Mouse (Mus musculus) central nervous system, embryonic 18 days (tissue): ENCODE data around the gene Tgtp2. TPM values are rescaled to one million over a fixed set of nuclear protein-coding genes. Genes with fewer than 3 reads are reported as not detected.

Experiments used
- polyA plus RNA-seq: library from polyadenylated mRNA; depleted of rRNA; stranded (reverse); fragments of >200 nt; gene quantifications from 2 replicates; pipeline ENCODE4 v1.2.3, GENCODE M21; 2012; rRNA removed

The Tgtp2 gene
- polyA plus RNA-seq = 0.03 and 0.11 TPM in 2 replicates

DNA sequence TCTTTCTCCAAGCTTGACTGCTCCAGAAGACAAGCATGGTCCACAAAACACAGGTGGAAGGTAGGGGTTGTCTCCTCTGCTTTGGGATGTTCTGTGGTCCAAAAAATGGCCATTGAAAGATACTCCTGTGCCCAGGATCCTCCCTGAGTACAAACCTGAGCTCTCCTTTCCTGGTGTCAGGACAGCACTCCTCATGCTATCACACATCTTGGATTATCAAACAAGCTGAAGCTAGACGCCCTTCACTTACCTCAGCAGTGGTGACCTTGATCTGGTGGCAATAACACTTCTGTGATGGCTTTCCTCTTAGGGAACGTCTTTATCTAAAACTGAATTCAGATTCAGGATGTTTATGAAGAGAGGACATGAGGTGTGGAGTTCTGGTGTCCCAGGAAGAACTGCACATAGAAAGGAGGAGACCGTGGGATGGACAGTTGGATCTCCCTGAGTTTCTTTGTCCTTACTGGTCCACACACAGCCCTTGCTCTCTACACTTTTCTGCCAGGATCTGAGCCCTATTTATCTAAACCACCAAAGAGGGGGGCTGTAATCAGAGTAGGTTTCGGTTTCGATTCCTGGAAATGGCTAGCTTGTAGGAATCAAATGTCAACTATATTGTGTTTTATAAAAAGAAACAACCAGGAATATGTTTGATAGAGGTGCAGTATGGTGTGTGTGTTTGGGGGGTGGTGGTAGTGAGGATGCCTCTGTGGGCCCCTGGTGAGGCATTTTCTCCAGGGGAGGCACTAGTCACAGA, at the start of gene Tgtp2:
TSS of gene Tgtp2 (minus strand) at position 494 of the 757 bp plus-strand sequence.

DNA sequence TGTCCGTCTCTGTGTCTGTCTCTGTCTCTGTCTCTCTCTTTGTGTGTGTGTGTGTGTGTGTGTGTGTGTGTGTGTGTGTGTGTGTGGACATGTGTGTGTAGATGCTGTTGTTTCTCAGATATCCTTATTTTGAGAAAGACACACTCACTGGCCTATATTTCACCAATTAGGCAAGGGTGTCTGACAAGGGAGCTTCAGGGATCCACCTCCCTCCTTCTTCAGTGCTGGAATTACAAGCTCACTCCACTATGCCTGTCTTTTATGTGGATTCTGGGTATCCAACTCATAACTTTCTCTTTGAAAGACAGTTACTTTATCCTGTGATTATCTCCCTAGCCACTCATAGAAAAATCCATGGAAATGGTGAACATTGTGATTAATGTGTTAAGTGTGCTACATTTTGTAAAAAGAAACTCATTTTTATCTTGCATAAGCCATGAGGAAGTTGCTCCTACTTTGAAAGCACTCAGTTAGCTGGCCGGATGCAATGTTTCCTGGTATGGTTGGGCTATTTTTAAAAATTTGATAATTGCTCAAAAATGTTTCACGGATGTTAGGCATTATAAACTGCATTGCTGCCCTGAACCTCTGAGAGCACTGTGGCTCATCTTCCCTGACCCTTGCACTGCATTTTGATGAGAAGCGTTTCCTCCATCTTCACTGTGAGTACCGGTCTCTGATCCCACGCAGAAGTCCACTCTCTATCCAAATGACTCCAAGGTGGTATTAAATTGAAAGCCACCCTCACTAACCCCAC, 12.2 kb upstream of the Tgtp2 start, which contains the start of gene Ifi47:
TSS of gene Ifi47 (plus strand) at position 587 of the 757 bp plus-strand sequence.

GRCm38 (mm10) chr11:49051093-49051891, 12.7 kb downstream of the Tgtp2 start, which contains the start of gene 9930111J21Rik2:
9930111J21Rik2 (minus strand) TSS chr11:49051242.

Other genes starting within 250 kb of the Tgtp2 start
- 35.3 and 38.0 TPM in 2 replicates for gene Trim41, start 246.9 kb downstream of the Tgtp2 start, polyA plus RNA-seq
- gene Trim7, start 238.1 kb downstream of the Tgtp2 start, polyA plus RNA-seq = 6.5 and 7.1 TPM in 2 replicates
- gene Gm12184, start 237.6 kb downstream of the Tgtp2 start, polyA plus RNA-seq = 23.2 and 25.2 TPM in 2 replicates
- gene Irgm1, start 192.5 kb downstream of the Tgtp2 start, polyA plus RNA-seq = 3.9 and 5.6 TPM in 2 replicates
- gene Gm5431, start 162.0 kb downstream of the Tgtp2 start, polyA plus RNA-seq = 0.06 and 0.20 TPM in 2 replicates
- gene Psme2b, start 118.0 kb downstream of the Tgtp2 start, polyA plus RNA-seq = 0.58 and 0.86 TPM in 2 replicates
- 0.03 and 0.04 TPM in 2 replicates for gene Olfr56, start 85.3 kb downstream of the Tgtp2 start, polyA plus RNA-seq
- gene 9930111J21Rik1, start 84.8 kb downstream of the Tgtp2 start, polyA plus RNA-seq = 0.11 and 0.12 TPM in 2 replicates
- gene Gm12185, start 72.0 kb downstream of the Tgtp2 start, polyA plus RNA-seq = 0.04 TPM in 2 replicates
- 0.17 and 0.27 TPM in 2 replicates for gene Tgtp1, start 70.0 kb downstream of the Tgtp2 start, polyA plus RNA-seq
- gene 9930111J21Rik2, start 13.0 kb downstream of the Tgtp2 start, polyA plus RNA-seq = 0.25 and 0.31 TPM in 2 replicates
- 0.60 and 1.1 TPM in 2 replicates for gene Ifi47, start 12.4 kb upstream of the Tgtp2 start, polyA plus RNA-seq
- not detected in 2 replicates for gene Olfr1396, start 50.7 kb upstream of the Tgtp2 start, polyA plus RNA-seq
- not detected in 2 replicates for gene Olfr1395, start 78.1 kb upstream of the Tgtp2 start, polyA plus RNA-seq
- gene Olfr1394, start 90.2 kb upstream of the Tgtp2 start, polyA plus RNA-seq = not detected in 2 replicates
- 0.03 and 0.27 TPM in 2 replicates for gene Btnl9, start 123.0 kb upstream of the Tgtp2 start, polyA plus RNA-seq
- gene Zfp62, start 139.1 kb upstream of the Tgtp2 start, polyA plus RNA-seq = 23.9 and 25.2 TPM in 2 replicates
- gene Mgat1, start 180.0 kb upstream of the Tgtp2 start, polyA plus RNA-seq = 52.4 and 55.8 TPM in 2 replicates
- gene Olfr1393, start 214.1 kb upstream of the Tgtp2 start, polyA plus RNA-seq = 0.09 and 0.22 TPM in 2 replicates
- gene Olfr1392, start 221.1 kb upstream of the Tgtp2 start, polyA plus RNA-seq = 0.08 and 0.23 TPM in 2 replicates
- gene Olfr10, start 240.5 kb upstream of the Tgtp2 start, polyA plus RNA-seq = not detected in 2 replicates